Mouse (Mus musculus) kidney, postnatal 0 days (tissue): Measurements from ENCODE around the gene Pmp22. TPM values are rescaled to one million over a fixed set of nuclear protein-coding genes. Genes with fewer than 3 reads are reported as not detected.

Experiments
- ATAC-seq: fragments of 200-750 bp; cut with Nextera tagmentation; replicated peaks from 2 replicates; pipeline ENCODE4 v1.8.0; 2017; ENCODE audit warnings: low read depth, moderate number of reproducible peaks, moderate TSS enrichment, moderate library complexity; ENCODE audit not compliant: low FRiP score
- DNase-seq: peaks from one replicate; pipeline ENCODE4 v3.0.0-alpha.2; 2016; ENCODE audit warnings: low spot score
- H3K27ac ChIP-seq: fragments of 300-500 bp; sonication (generic); 2 replicates; pipeline ENCODE4 v1.5.1; 2014; ENCODE audit warnings: mild to moderate bottlenecking
- H3K27me3 ChIP-seq: fragments of 300-500 bp; sonication (generic); 2 replicates; pipeline ENCODE4 v1.6.1; 2014; ENCODE audit warnings: low read length, mixed read lengths; ENCODE audit not compliant: insufficient read depth
- H3K36me3 ChIP-seq: fragments of 300-500 bp; sonication (generic); 2 replicates; pipeline ENCODE4 v1.6.1; 2014; ENCODE audit warnings: low read length, mixed read lengths; ENCODE audit not compliant: insufficient read depth
- H3K4me1 ChIP-seq: fragments of 300-500 bp; sonication (generic); replicated peaks from 2 replicates; pipeline ENCODE4 v1.6.1; 2014; ENCODE audit warnings: antibody characterized with exemption, low read length, mixed read lengths; ENCODE audit not compliant: insufficient read depth
- H3K4me2 ChIP-seq: fragments of 300-500 bp; sonication (generic); 2 replicates; pipeline ENCODE4 v1.6.1; 2014; ENCODE audit warnings: mild to moderate bottlenecking, low read length, moderate library complexity, mixed read lengths
- H3K4me3 ChIP-seq: fragments of 300-500 bp; sonication (generic); replicated peaks from 2 replicates; pipeline ENCODE4 v1.5.1; 2014; ENCODE audit warnings: low read depth, low read length
- H3K9ac ChIP-seq: fragments of 300-500 bp; sonication (generic); 2 replicates; pipeline ENCODE4 v1.6.1; 2014; ENCODE audit warnings: low read depth, low read length
- H3K9me3 ChIP-seq: fragments of 300-500 bp; sonication (generic); replicated peaks from 2 replicates; pipeline ENCODE4 v1.6.1; 2016; ENCODE audit warnings: low read length, inconsistent platforms, mixed read lengths
- CTCF ChIP-seq: IDR thresholded peaks from 2 replicates; pipeline ENCODE4 v1.5.1; 2016; ENCODE audit warnings: antibody characterized with exemption, low read depth, mild to moderate bottlenecking, moderate library complexity
- WGBS: fragments of 180-500 bp; shearing (Covaris S2); extraction: QIAGEN DNeasy Blood & Tissue Kit; methylation state at CpG from one replicate; pipeline ENCODE4 v1.1.7; 2014; 5-methylcytosine and 5-hydroxymethylcytosine counted together
- polyA plus RNA-seq: library from polyadenylated mRNA; unstranded; fragments of >200 nt; fragmentation: Nextera tagmentation; extraction: Ambion mirVana; gene quantifications from 2 replicates; pipeline ENCODE4 v1.2.1, GENCODE M21; 2015

Gene Pmp22
- polyA plus RNA-seq, 1 experiment from 2014 or later = 85.6 TPM

- WGBS = 78% methylated on average over 3 of the region's 3 CpGs
- Histone ChIP-seq H3K4me1 (no peaks in the 10 kb centered on the region), H3K36me3 (no peaks in the 10 kb centered on the region), H3K27ac (no peak overlapping the region), H3K27me3 (no peaks in the 10 kb centered on the region), H3K4me2 (no peak overlapping the region), H3K4me3 (no peak overlapping the region), H3K9ac (no peak overlapping the region), H3K9me3 (no peaks in the 10 kb centered on the region)
- DNase-seq = no peak
- ATAC-seq = no peak
- no peak for TF ChIP-seq CTCF
Observed at GRCm38 (mm10) chr11:63201989-63202535, 73.3 kb downstream of the Pmp22 start.

Other genes with a start within 250 kb of the Pmp22 start
- 83.6 and 83.7 TPM in 2 replicates for gene Tvp23b, start 249.5 kb upstream of the Pmp22 start, polyA plus RNA-seq
- gene Cdrt4, start 177.8 kb upstream of the Pmp22 start, polyA plus RNA-seq = 0.17 TPM in 1 of 2 replicates, not detected in the other
- gene Tekt3, start 67.3 kb upstream of the Pmp22 start, polyA plus RNA-seq = not detected in 2 replicates